Mouse (Mus musculus) embryo, embryonic 9.5 days (tissue): Measurements from ENCODE around the gene Ranbp1.
"Not testable (repeated sequence)": the region's sequence is repeated elsewhere in the genome, so short reads cannot be mapped to it uniquely, and the experiment has no call there.

Experiments used
- DNase-seq: peaks from one replicate; pipeline ENCODE4 v3.0.0-alpha.2; 2017; ENCODE audit errors: extremely low spot score

Ranbp1 gene

DNA sequence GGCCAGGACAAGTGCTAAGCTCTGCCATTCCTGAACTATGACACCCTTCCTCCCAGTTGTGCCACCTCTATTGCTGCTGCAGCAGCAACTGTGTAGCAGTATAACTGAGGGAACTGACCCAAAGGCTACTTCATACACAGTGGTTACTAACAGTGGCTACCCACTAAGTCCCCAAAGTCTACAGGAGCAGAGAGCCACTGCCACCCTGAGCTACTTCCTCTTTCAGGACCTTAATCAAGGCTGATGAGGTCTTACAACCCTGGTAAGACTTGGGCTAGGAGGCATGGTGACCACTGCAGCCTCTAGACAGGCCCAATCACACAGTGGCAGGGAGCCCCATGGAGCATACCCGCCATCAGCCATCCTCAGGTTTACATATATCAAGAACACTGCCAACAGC is 46.5 kb downstream of the Ranbp1 start:
- DNase-seq, result no peak

DNA sequence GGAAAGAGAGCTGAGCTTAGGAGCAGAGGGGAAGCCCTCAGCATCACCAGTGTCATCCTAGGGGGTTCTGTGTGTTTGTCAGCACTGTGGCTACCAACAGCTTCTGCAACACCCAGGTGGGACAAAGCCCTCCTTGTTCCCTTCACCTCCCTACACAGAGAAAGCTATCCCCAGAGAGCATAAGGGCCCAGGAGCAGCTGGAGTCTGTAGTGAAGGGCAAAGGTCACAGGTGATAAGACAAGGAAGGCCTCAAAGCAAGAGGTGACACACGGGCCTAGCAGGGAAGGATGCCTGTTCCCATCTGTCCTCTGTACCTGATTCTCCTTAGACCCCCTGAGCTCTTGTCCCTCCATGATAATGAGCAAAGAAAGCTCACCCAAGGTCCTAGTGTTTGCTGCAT is 46.9 kb downstream of the Ranbp1 start:
- DNase-seq, result no peak

DNA sequence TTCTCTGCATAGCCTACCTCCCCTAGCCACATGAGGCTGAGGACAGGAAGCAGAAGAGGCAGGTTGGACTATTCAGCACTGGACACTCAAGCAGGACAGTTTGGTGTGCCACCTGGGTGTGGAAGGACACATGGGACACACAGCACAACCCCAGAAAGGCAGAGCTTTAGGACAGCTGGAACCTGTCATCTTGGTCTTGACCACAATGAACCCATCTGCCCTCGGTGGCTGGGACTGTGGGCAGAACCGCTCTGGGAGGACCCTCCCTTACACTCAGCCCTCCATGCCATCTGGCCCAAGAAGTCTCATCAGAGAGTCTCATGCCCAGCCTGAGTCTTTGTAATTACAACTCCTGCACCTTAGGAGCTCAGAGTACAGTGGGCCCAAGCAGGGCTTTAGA is 48.5 kb downstream of the Ranbp1 start:
- DNase-seq, result no peak

DNA sequence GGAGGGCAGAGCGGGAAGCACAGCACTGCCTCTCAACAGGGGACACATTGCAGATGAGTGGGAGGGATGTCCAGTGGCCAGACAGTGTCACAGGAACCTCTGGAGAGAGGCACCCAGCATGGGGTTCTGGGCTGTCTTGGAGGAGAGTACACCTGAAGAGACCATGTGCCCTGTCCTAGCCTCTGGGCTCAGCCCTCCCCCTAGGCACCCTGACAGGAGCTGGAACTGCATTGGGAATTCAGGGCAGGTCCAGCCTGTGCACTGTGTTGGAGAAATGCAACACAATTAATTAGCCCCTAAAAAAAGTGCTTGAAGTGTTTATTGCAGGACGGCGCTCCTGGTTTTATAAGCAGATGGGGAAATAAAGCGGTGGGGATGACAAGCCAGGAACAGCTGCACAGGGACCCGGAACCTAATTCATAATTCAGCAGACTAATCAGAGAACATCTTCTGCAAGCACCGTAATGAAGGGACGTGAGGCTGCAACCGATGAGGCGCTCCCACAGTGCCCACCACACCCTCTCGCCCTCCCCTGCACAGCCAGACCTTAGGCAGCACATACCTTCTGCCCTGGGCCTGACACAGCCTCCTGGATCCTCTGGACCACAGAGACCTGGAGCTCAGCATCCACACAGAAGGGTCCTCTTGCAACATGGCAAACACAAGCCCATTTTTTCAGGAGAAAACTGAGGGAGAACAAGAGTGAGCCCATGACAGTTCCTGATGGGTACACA is 50.0 kb downstream of the Ranbp1 start:
- no peak for DNase-seq

DNA sequence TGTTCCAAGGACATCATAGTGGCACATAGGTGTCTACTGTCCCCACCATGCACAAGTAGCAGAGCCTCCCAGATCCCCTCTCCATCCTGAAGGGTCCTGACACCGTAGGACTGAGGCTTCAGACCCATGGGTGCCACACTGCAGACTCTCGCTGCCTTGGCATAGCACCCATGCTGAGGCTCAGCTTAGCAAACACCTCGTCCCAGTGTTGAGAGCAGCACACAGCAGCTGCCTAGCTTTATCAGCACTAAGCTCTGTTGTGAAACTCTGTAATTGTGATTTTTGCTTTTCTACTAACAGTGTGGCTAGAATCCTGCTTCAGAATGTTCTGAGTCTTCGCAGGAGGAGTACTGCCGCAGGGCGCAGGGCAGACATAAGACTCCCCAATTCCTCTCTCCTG is 50.7 kb downstream of the Ranbp1 start:
- DNase-seq, result no peak

DNA sequence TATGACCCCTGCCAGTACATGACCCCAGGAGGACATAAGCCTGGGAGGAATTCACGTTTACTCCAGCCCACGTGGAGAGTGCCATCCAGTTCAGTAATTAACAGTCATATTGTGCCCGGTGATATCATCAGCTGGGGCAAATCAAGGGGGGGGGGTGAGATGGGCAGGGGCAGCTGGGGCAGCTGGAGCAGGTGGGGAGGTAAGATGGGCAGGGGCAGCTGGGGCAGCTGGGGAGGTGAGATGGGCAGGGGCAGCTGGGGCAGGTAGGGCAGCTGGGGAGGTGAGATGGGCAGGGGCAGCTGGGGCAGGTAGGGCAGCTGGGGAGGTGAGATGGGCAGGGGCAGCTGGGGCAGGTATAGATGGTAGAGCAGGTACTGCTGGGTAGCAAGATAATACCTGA is 53.0 kb downstream of the Ranbp1 start:
- DNase-seq, result not testable (repeated sequence)

DNA sequence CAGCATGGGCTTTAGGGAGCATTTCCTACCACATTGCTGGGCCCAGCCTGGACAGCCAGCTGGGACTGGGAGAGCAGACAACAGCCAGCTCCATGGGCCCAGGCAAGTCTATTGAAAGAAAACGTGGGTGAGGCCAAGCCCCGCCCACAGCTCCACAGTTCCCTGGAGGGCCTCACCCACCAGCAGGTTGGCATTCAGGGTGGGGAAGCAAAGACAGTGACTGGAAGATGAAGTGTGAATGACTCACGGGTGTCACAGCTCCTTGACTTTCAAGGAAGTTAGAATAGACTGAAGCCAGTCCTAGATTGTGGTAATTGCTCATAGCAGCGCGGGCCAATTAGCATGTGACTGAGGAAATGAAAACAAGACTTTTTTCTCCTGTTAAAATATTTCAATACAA is 53.5 kb downstream of the Ranbp1 start:
- no peak for DNase-seq

DNA sequence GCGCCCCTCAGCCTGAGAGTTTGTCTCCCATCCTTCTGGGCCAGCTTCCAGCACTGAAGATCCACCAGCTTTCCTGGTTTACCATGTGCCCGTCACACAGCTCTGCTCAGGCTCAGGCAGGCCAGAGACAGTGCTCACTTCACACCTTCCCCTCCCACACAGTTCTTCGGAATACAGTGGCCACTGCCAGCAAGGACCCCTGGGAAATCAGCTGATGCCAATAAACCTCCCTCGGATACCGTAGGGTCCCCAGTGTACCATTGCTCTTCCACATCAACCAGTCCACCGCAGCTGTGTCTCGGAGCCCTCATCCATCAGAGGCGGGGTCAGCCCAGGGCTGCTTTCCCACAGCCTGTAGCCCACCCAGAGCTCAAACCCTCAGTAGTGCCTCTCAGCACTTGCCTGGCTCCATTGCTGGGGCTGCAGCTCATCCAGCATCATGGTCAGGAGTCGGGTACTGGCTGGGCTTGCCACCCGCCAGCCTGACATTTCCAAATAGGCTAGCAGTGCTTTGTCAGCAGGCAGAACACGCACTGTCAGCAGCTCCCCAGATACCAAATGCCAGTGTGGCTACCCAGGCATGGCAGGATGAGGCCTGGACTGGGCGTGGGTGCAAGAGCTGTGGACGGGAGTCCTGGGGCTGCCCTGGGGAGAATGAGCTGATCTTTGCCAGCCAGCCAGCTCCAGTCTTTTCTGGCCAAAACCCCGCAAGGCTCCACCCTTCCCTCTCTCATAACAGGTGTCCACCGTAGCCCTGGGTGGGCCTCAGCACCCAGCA is 54.1 kb downstream of the Ranbp1 start:
- no peak for DNase-seq

DNA sequence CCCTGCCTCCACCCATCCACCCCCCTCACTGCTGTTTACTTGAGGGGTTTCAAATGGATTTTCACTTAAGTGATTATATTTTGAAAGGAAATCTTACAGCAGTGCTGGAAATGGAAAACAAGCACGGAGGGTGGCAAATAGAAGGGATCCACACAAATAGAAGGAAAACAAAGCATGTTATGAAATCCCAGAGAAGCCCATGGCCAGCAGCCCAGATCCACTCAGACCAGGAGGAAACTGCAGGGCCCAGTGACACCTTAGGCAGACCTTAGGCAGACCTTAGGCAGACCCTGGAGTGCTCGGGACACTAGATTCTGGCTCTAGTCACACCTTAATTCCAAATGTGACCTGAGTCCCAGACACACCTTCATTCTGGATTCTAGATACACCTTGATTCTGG is 57.5 kb downstream of the Ranbp1 start:
- DNase-seq, result no peak
